Mouse (Mus musculus) lung, embryonic 16.5 days (tissue): ENCODE measurements around the gene Cdk19. TPM values are rescaled to one million over a fixed set of nuclear protein-coding genes. Genes with fewer than 3 reads are reported as not detected.

ENCODE experiments used
- ATAC-seq: fragments of 200-750 bp; cut with Nextera tagmentation; 2 replicates; pipeline ENCODE4 v1.8.0; 2017; ENCODE audit warnings: low read depth, mild to moderate bottlenecking, moderate library complexity
- H3K27ac ChIP-seq: fragments of 300-500 bp; sonication (generic); 2 replicates; pipeline ENCODE4 v1.5.1; 2014; ENCODE audit warnings: mild to moderate bottlenecking, control low read depth, low read length
- H3K27me3 ChIP-seq: fragments of 300-500 bp; sonication (generic); 2 replicates; pipeline ENCODE4 v1.6.1; 2014; ENCODE audit warnings: low read depth, low read length, mixed read lengths; ENCODE audit not compliant: control insufficient read depth, insufficient read depth
- H3K36me3 ChIP-seq: fragments of 300-500 bp; sonication (generic); 2 replicates; pipeline ENCODE4 v1.6.1; 2014; ENCODE audit warnings: low read length; ENCODE audit not compliant: control insufficient read depth, insufficient read depth
- H3K4me1 ChIP-seq: fragments of 300-500 bp; sonication (generic); replicated peaks from 2 replicates; pipeline ENCODE4 v1.6.1; 2014; ENCODE audit warnings: low read length, mixed read lengths; ENCODE audit not compliant: control insufficient read depth, insufficient read depth
- H3K4me2 ChIP-seq: fragments of 300-500 bp; sonication (generic); 2 replicates; pipeline ENCODE4 v1.6.1; 2014; ENCODE audit warnings: low read depth, low read length, control low read depth
- H3K4me3 ChIP-seq: fragments of 300-500 bp; sonication (generic); 2 replicates; pipeline ENCODE4 v1.5.1; 2014; ENCODE audit warnings: mild to moderate bottlenecking, low read length, control low read depth
- H3K9ac ChIP-seq: fragments of 300-500 bp; sonication (generic); 2 replicates; pipeline ENCODE4 v1.6.1; 2014; ENCODE audit warnings: low read length, control low read depth
- H3K9me3 ChIP-seq: fragments of 300-500 bp; sonication (generic); 2 replicates; pipeline ENCODE4 v1.6.1; 2016; ENCODE audit warnings: low read length; ENCODE audit not compliant: control insufficient read depth
- WGBS: fragments of 180-500 bp; shearing (Covaris S2); extraction: QIAGEN DNeasy Blood & Tissue Kit; methylation state at CpG from one replicate; pipeline ENCODE4 v1.1.7; 2014; 5-methylcytosine and 5-hydroxymethylcytosine counted together
- polyA plus RNA-seq: library from polyadenylated mRNA; unstranded; fragments of >200 nt; fragmentation: Nextera tagmentation; extraction: Ambion mirVana; gene quantifications from 2 replicates; pipeline ENCODE4 v1.2.1, GENCODE M21; 2015

Gene Cdk19
- polyA plus RNA-seq, 1 experiment from 2014 or later = 9.8 TPM

DNA sequence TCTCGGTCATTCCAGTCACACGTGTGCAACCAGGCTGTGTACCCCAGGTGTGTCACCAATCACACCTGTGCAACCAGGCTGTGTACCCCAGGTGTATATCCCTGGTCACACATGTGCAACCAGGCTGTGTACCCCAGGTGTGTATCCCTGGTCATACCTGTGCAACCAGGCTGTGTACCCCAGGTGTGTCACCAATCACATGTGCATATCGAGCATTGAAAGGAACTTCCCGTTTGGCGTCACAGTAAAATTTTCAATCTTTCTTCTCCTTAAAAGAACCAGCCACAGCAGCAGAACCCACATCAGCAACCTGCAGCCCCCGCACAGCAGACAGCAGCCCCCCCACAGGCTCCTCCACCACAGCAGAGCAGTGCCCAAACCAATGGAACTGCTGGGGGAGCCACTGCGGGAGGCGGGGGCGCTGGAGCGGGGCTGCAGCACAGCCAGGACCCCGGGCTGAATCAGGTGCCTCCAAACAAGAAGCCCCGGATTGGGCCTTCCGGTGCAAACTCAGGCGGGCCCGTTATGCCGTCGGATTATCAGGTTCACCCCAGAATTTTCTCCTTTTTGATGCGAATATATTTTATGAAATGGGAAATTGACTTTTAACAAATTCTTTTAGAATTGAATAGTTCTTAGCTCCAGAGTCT lies 138.2 kb downstream of the Cdk19 start:
- 94% methylated on average over 18 of the region's 18 CpGs for WGBS
- Histone ChIP-seq H3K9ac (no peak overlapping the region), H3K4me1 (peaks cover 19% of the 10 kb centered on the region), H3K27me3 (no peaks in the 10 kb centered on the region), H3K27ac (peak overlapping the region; percentile 78), H3K4me3 (no peak overlapping the region), H3K36me3 (peaks cover 4% of the 10 kb centered on the region; the same call in 1 of the 2 replicates), H3K4me2 (peak overlapping the region; percentile 31), H3K9me3 (no peaks in the 10 kb centered on the region)
- no peak for ATAC-seq

DNA sequence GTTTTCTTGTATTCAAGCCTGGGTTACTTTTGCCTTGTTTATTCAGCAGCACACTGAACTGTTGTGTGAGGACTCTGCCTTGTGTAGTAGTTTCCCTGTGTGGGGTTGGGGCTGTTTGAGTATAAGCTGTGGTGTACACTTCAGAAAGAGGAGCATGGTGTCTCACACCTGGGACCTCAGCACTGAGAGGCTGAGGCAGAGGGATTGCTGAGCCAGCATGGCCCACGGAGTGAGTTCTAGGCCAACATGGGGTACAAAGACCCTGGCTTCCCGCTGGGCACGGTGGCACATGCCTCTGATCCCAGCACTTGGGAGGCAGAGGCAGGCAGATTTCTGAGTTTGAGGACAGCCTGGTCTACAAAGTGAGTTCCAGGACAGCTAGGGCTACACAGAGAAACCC lies 139.3 kb downstream of the Cdk19 start:
- Histone ChIP-seq H3K9ac (no peak overlapping the region), H3K36me3 (peaks cover 2% of the 10 kb centered on the region; the same call in 1 of the 2 replicates), H3K27me3 (no peaks in the 10 kb centered on the region), H3K4me3 (no peak overlapping the region), H3K9me3 (no peaks in the 10 kb centered on the region), H3K4me2 (no peak overlapping the region), H3K4me1 (peaks cover 19% of the 10 kb centered on the region), H3K27ac (no peak overlapping the region)
- ATAC-seq = no peak
- WGBS = 94% methylated on average over 3 of the region's 3 CpGs

- Histone ChIP-seq H3K4me2 (no peak overlapping the region), H3K4me1 (peaks cover 19% of the 10 kb centered on the region), H3K36me3 (peaks cover 2% of the 10 kb centered on the region; the same call in 1 of the 2 replicates), H3K9me3 (no peaks in the 10 kb centered on the region), H3K4me3 (no peak overlapping the region), H3K27me3 (no peaks in the 10 kb centered on the region), H3K9ac (no peak overlapping the region), H3K27ac (no peak overlapping the region)
- 71% methylated on average over 1 of the region's 1 CpGs for WGBS
- ATAC-seq = no peak
These were observed 139.9 kb downstream of the Cdk19 start for GRCm38 (mm10) chr10:40479216-40479615.

DNA sequence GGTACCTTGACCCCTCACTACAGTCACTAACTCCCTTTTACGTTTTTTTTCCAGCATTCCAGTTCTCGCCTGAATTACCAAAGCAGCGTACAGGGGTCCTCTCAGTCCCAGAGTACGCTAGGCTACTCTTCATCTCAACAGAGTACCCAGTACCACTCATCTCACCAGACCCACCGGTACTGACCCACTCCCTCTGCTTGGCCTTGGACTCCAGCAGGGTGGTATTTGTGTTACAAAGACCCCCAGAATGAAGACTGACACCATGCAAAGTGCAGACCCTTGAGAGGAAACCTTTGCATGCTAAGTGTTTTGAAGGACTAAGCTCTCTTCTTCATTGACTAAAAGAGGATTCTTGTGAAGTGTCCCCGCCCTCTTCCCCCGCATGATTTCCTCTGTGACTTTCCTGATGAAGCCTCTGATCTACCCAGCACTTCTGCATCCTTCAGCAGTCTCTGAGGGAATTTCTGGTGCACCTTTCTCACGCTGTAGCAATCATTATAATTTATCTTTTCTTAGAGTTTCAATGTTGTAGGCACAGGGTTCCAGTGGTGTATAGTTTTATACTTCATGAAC lies 140.3 kb downstream of the Cdk19 start:
- Histone ChIP-seq H3K4me1 (peaks cover 19% of the 10 kb centered on the region), H3K9me3 (no peaks in the 10 kb centered on the region), H3K27ac (no peak overlapping the region), H3K9ac (no peak overlapping the region), H3K36me3 (peaks cover 2% of the 10 kb centered on the region; the same call in 1 of the 2 replicates), H3K27me3 (no peaks in the 10 kb centered on the region), H3K4me2 (no peak overlapping the region), H3K4me3 (no peak overlapping the region)
- 69% methylated on average over 8 of the region's 8 CpGs for WGBS
- ATAC-seq = no peak

DNA sequence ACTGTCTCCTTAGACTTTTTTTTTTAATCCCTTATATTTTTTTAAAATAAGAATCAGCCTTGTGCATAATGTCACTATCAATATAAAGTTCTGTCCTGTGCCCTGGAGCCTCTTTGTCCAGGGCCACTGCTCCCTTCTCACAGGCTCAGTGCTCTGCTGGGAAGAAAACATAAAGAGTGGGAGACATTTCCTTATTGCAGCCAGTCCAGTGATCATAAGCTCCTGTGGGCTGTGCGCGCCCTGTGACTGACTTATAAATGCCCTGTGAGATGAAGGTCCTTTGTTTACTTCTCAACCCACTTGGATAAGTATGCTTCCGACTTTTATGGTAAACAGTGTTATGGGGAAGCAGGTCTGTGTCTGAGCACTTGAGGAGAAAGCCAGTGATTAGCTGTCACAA lies 142.2 kb downstream of the Cdk19 start:
- 43% methylated on average over 3 of the region's 3 CpGs for WGBS
- H3K9ac ChIP-seq = no peak overlapping the region

DNA sequence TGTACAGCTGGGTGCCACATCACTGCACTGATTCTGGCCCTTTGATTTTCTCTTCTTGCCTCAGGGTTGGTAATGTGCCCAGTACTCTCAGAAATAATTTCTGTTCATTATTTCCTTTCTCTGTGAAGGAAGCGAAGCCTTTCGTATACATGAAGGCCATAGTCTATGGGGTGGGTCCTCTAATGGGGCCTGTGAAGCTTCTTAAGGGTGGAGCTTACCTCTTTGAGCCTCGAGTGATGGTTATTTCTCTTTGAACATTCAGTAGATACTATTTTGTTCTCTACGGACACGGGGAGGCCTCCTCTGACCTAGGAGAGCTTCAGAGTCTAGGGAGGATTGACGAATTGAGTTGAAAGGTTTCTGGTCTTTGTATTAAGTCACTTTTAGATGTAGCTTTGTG lies 142.9 kb downstream of the Cdk19 start:
- 77% methylated on average over 6 of the region's 6 CpGs for WGBS
- no peak overlapping the region for H3K27ac ChIP-seq
- no peak overlapping the region for H3K4me3 ChIP-seq
- H3K4me2 ChIP-seq = no peak overlapping the region
- no peaks in the 10 kb centered on the region for H3K27me3 ChIP-seq
- H3K9ac ChIP-seq = no peak overlapping the region
- H3K36me3 ChIP-seq = peaks cover 2% of the 10 kb centered on the region; the same call in 1 of the 2 replicates
- ATAC-seq = no peak
- peaks cover 7% of the 10 kb centered on the region for H3K4me1 ChIP-seq
- no peaks in the 10 kb centered on the region for H3K9me3 ChIP-seq

More for the DNA sequence above, 142.2 kb downstream of the Cdk19 start:
- Histone ChIP-seq H3K4me2 (no peak overlapping the region), H3K27me3 (no peaks in the 10 kb centered on the region), H3K36me3 (peaks cover 2% of the 10 kb centered on the region; the same call in 1 of the 2 replicates), H3K9me3 (no peaks in the 10 kb centered on the region), H3K4me1 (peaks cover 13% of the 10 kb centered on the region), H3K27ac (no peak overlapping the region), H3K4me3 (no peak overlapping the region)
- ATAC-seq = no peak

DNA sequence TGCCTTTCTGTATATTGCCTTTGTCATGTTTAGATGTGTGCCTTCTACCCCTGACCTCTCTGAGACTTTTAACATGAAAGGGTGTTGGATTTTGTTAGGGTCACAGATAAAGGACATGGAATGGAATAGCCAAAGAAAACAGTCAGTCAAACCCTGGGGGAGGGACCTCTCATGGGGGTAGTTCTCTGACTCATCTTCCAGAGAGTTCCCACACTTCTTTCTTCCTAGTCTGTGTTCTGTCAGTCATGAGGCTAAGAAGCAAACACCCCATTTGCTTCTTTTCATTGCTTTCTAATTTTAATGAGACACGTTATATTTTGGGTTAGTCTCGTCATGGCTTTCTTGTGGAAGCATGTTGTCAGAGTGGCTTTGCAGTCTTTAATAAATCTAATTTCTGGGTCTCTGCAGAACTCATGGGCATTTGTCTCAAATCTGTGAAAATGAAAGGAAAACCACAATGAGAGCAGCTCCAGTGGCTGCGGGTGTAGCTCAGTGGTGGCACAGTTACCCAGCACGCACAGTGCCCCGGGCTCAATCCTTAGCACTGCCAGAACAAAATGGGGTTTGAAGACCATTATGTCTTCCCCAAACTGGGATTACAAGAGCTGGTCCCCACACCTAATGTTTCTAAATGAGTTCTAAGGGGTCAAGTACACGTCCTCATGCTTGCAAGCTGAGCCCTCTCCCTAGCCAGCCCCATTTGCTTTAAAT lies 149.9 kb downstream of the Cdk19 start:
- no peaks in the 10 kb centered on the region for H3K36me3 ChIP-seq
- WGBS = 85% methylated on average over 6 of the region's 6 CpGs
- no peak overlapping the region for H3K27ac ChIP-seq
- H3K27me3 ChIP-seq = no peaks in the 10 kb centered on the region
- no peak overlapping the region for H3K4me3 ChIP-seq
- ATAC-seq = no peak
- H3K4me1 ChIP-seq = no peaks in the 10 kb centered on the region; the same call in 1 of the 2 replicates
- H3K9ac ChIP-seq = no peak overlapping the region
- H3K9me3 ChIP-seq = no peaks in the 10 kb centered on the region
- H3K4me2 ChIP-seq = no peak overlapping the region

DNA sequence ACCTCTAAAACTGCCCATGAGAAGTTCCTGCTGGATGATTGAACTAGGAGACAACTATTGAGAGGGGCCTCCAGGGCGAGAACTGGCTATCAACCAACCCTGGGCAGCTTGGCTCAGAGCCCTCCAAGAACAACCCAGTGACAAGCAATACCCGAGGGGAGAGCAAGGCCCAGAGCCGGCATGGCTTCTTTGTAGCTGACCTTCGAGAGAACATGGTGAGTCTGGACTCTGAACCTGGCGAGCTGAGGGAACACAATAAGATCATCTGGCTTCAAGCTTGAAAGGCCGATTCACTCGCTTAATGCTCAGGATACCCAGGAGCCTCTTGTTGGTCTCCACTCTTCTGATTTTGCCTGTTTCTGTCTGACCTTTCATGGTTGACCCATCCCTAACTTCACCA lies 151.8 kb downstream of the Cdk19 start:
- Histone ChIP-seq H3K4me3 (no peak overlapping the region), H3K36me3 (no peaks in the 10 kb centered on the region), H3K4me2 (no peak overlapping the region), H3K9ac (no peak overlapping the region), H3K4me1 (no peaks in the 10 kb centered on the region; the same call in 1 of the 2 replicates), H3K27me3 (no peaks in the 10 kb centered on the region), H3K27ac (no peak overlapping the region), H3K9me3 (no peaks in the 10 kb centered on the region)
- 89% methylated on average over 7 of the region's 7 CpGs for WGBS
- ATAC-seq = no peak

- Histone ChIP-seq H3K27ac (no peak overlapping the region), H3K4me2 (no peak overlapping the region), H3K9me3 (no peaks in the 10 kb centered on the region), H3K4me3 (no peak overlapping the region), H3K9ac (no peak overlapping the region), H3K27me3 (no peaks in the 10 kb centered on the region), H3K36me3 (no peaks in the 10 kb centered on the region), H3K4me1 (no peaks in the 10 kb centered on the region; the same call in 1 of the 2 replicates)
- no peak for ATAC-seq
- 74% methylated on average over 10 of the region's 10 CpGs for WGBS
These were observed 152.4 kb downstream of the Cdk19 start for GRCm38 (mm10) chr10:40491748-40492147.
